Mouse (Mus musculus) C2C12 (cell line): Measurements from ENCODE around the gene Serhl.

ENCODE experiments used
- CTCF ChIP-seq: IDR thresholded peaks from one replicate; pipeline ENCODE4 v1.5.1; 2011; ENCODE audit not compliant: control insufficient read depth, insufficient read depth, insufficient read length
- FOSL1 ChIP-seq: IDR thresholded peaks from one replicate; pipeline ENCODE4 v1.8.0; 2011; ENCODE audit warnings: mild to moderate bottlenecking, low read length; ENCODE audit not compliant: poor library complexity, insufficient read depth, severe bottlenecking
- MAX ChIP-seq: IDR thresholded peaks from one replicate; pipeline ENCODE4 v1.6.1; 2011; ENCODE audit warnings: mild to moderate bottlenecking, control low read depth
- USF1 ChIP-seq: IDR thresholded peaks from one replicate; pipeline ENCODE4 v1.6.1; 2011; ENCODE audit warnings: low read depth, mild to moderate bottlenecking, control low read depth, moderate library complexity

DNA sequence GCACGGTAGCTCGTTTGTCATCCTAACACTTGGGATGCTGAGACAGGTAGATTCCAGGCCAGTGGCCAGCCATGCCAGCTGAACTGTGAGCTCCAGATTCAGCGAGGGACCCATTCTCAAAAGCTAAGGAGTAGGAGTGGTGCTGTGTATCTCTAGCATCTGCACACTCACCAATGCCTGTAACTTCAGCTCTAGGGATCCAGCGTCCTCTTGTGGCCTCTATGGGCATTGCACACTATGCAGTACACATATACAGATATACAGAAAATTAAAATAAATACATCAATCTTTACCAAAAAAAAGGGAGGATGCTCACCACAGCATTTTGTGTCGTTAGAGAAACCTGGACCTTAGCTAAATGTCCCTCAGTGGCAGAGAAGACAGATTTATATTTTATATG, 17.6 kb upstream of the Serhl start:
- TF ChIP-seq CTCF (no peak), FOSL1 (no peak), USF1 (no peak), MAX (no peak)
